Mouse (Mus musculus) hindbrain, embryonic 14.5 days (tissue): ENCODE measurements around the gene Cnbp. TPM values are rescaled to one million over a fixed set of nuclear protein-coding genes. Genes with fewer than 3 reads are reported as not detected.

Experiments used
- ATAC-seq: fragments of 200-750 bp; cut with Nextera tagmentation; 2 replicates; pipeline ENCODE4 v1.8.0; 2017; ENCODE audit warnings: moderate number of reproducible peaks, mild to moderate bottlenecking, moderate TSS enrichment, moderate library complexity; ENCODE audit not compliant: low FRiP score
- DNase-seq: peaks from one replicate; pipeline ENCODE4 v3.0.0-alpha.2; 2015; ENCODE audit warnings: low spot score
- H3K27ac ChIP-seq: fragments of 300-500 bp; sonication (generic); 2 replicates; pipeline ENCODE4 v1.5.1; 2014; ENCODE audit warnings: mild to moderate bottlenecking, moderate library complexity
- H3K27me3 ChIP-seq: fragments of 300-500 bp; sonication (generic); 2 replicates; pipeline ENCODE4 v1.6.1; 2014; ENCODE audit warnings: mild to moderate bottlenecking, low read length, mixed read lengths; ENCODE audit not compliant: control insufficient read depth, insufficient read depth
- H3K36me3 ChIP-seq: fragments of 300-500 bp; sonication (generic); replicated peaks from 2 replicates; pipeline ENCODE4 v1.6.1; 2014; ENCODE audit not compliant: control insufficient read depth, insufficient read depth
- H3K4me1 ChIP-seq: fragments of 300-500 bp; sonication (generic); replicated peaks from 2 replicates; pipeline ENCODE4 v1.6.1; 2014; ENCODE audit warnings: antibody characterized with exemption, low read length, mixed read lengths; ENCODE audit not compliant: control insufficient read depth, insufficient read depth
- H3K4me2 ChIP-seq: fragments of 300-500 bp; sonication (generic); replicated peaks from 2 replicates; pipeline ENCODE4 v1.6.1; 2014; ENCODE audit warnings: mild to moderate bottlenecking, moderate library complexity
- H3K4me3 ChIP-seq: fragments of 300-500 bp; sonication (generic); replicated peaks from 2 replicates; pipeline ENCODE4 v1.5.1; 2014; ENCODE audit warnings: mild to moderate bottlenecking, low read length
- H3K9ac ChIP-seq: fragments of 300-500 bp; sonication (generic); 2 replicates; pipeline ENCODE4 v1.6.1; 2014
- H3K9me3 ChIP-seq: fragments of 300-500 bp; sonication (generic); 2 replicates; pipeline ENCODE4 v1.6.1; 2016; ENCODE audit warnings: low read length; ENCODE audit not compliant: control insufficient read depth
- WGBS: fragments of 180-500 bp; shearing (Covaris S2); extraction: QIAGEN DNeasy Blood & Tissue Kit; methylation state at CpG from one replicate; pipeline ENCODE4 v1.1.7; 2014; 5-methylcytosine and 5-hydroxymethylcytosine counted together
- polyA plus RNA-seq: library from polyadenylated mRNA; unstranded; fragments of >200 nt; fragmentation: Nextera tagmentation; extraction: Ambion mirVana; gene quantifications from 2 replicates; pipeline ENCODE4 v1.2.1, GENCODE M21; 2014

The Cnbp gene
- polyA plus RNA-seq, 1 experiment from 2014 or later, result 555 TPM

- H3K4me2 ChIP-seq, result no peak overlapping the region
- H3K9me3 ChIP-seq, result no peaks in the 10 kb centered on the region
- no peak overlapping the region for H3K9ac ChIP-seq
- H3K27ac ChIP-seq, result no peak overlapping the region
- 86% methylated on average over 13 of the region's 13 CpGs for WGBS
- no peaks in the 10 kb centered on the region for H3K36me3 ChIP-seq
- DNase-seq, result no peak
- ATAC-seq, result no peak
- H3K4me3 ChIP-seq, result no peak overlapping the region
- H3K27me3 ChIP-seq, result no peaks in the 10 kb centered on the region
- no peaks in the 10 kb centered on the region for H3K4me1 ChIP-seq
Measured at GRCm38 (mm10) chr6:87876068-87876643, 25.2 kb upstream of the Cnbp start.

GRCm38 (mm10) chr6:87875562-87875961 is 24.7 kb upstream of the Cnbp start:
- H3K36me3 ChIP-seq, result no peaks in the 10 kb centered on the region
- H3K27ac ChIP-seq, result no peak overlapping the region
- WGBS, result 89% methylated on average over 7 of the region's 7 CpGs
- no peaks in the 10 kb centered on the region for H3K4me1 ChIP-seq
- no peaks in the 10 kb centered on the region for H3K27me3 ChIP-seq
- no peak overlapping the region for H3K9ac ChIP-seq
- no peaks in the 10 kb centered on the region for H3K9me3 ChIP-seq
- H3K4me3 ChIP-seq, result no peak overlapping the region
- ATAC-seq, result no peak
- DNase-seq, result no peak
- H3K4me2 ChIP-seq, result no peak overlapping the region

GRCm38 (mm10) chr6:87875083-87875482 is 24.2 kb upstream of the Cnbp start:
- no peak for DNase-seq
- H3K36me3 ChIP-seq, result no peaks in the 10 kb centered on the region
- no peaks in the 10 kb centered on the region for H3K27me3 ChIP-seq
- no peaks in the 10 kb centered on the region for H3K9me3 ChIP-seq
- no peaks in the 10 kb centered on the region for H3K4me1 ChIP-seq
- no peak overlapping the region for H3K27ac ChIP-seq
- H3K4me2 ChIP-seq, result no peak overlapping the region
- no peak overlapping the region for H3K4me3 ChIP-seq
- H3K9ac ChIP-seq, result no peak overlapping the region
- 83% methylated on average over 1 of the region's 1 CpGs for WGBS
- ATAC-seq, result no peak

GRCm38 (mm10) chr6:87873963-87874362 is 23.1 kb upstream of the Cnbp start:
- no peak for DNase-seq
- no peak overlapping the region for H3K27ac ChIP-seq
- H3K9ac ChIP-seq, result no peak overlapping the region
- no peak overlapping the region for H3K4me3 ChIP-seq
- 89% methylated on average over 2 of the region's 2 CpGs for WGBS
- H3K36me3 ChIP-seq, result no peaks in the 10 kb centered on the region
- H3K9me3 ChIP-seq, result no peaks in the 10 kb centered on the region
- H3K4me1 ChIP-seq, result no peaks in the 10 kb centered on the region
- no peak overlapping the region for H3K4me2 ChIP-seq
- no peaks in the 10 kb centered on the region for H3K27me3 ChIP-seq
- no peak for ATAC-seq

GRCm38 (mm10) chr6:87873104-87873503 is 22.2 kb upstream of the Cnbp start:
- Histone ChIP-seq H3K27me3 (no peaks in the 10 kb centered on the region), H3K36me3 (no peaks in the 10 kb centered on the region), H3K9ac (no peak overlapping the region), H3K27ac (no peak overlapping the region), H3K9me3 (no peaks in the 10 kb centered on the region), H3K4me2 (no peak overlapping the region), H3K4me1 (no peaks in the 10 kb centered on the region), H3K4me3 (no peak overlapping the region)
- DNase-seq (no peak), ATAC-seq (no peak)
- 41% methylated on average over 1 of the region's 1 CpGs for WGBS

GRCm38 (mm10) chr6:87871240-87871639 is 20.3 kb upstream of the Cnbp start:
- no peaks in the 10 kb centered on the region for H3K27me3 ChIP-seq
- ATAC-seq (no peak), DNase-seq (no peak)
- H3K27ac ChIP-seq, result no peak overlapping the region
- no peaks in the 10 kb centered on the region for H3K4me1 ChIP-seq
- 89% methylated on average over 7 of the region's 7 CpGs for WGBS
- H3K9ac ChIP-seq, result no peak overlapping the region
- H3K36me3 ChIP-seq, result no peaks in the 10 kb centered on the region
- no peak overlapping the region for H3K4me3 ChIP-seq
- H3K9me3 ChIP-seq, result no peaks in the 10 kb centered on the region
- H3K4me2 ChIP-seq, result no peak overlapping the region

- no peak overlapping the region for H3K27ac ChIP-seq
- ATAC-seq (no peak), DNase-seq (no peak)
- no peaks in the 10 kb centered on the region for H3K27me3 ChIP-seq
- H3K9me3 ChIP-seq, result no peaks in the 10 kb centered on the region
- H3K4me1 ChIP-seq, result no peaks in the 10 kb centered on the region
- H3K4me3 ChIP-seq, result no peak overlapping the region
- no peak overlapping the region for H3K9ac ChIP-seq
- 79% methylated on average over 1 of the region's 1 CpGs for WGBS
- H3K4me2 ChIP-seq, result no peak overlapping the region
- H3K36me3 ChIP-seq, result no peaks in the 10 kb centered on the region
Measured at GRCm38 (mm10) chr6:87870440-87870839, 19.5 kb upstream of the Cnbp start.

GRCm38 (mm10) chr6:87868871-87869506 is 18.1 kb upstream of the Cnbp start:
- ATAC-seq, result no peak

GRCm38 (mm10) chr6:87867256-87867655 is 16.4 kb upstream of the Cnbp start:
- Histone ChIP-seq H3K27ac (no peak overlapping the region), H3K36me3 (no peaks in the 10 kb centered on the region), H3K9ac (no peak overlapping the region), H3K9me3 (no peaks in the 10 kb centered on the region), H3K4me3 (no peak overlapping the region), H3K4me2 (no peak overlapping the region), H3K4me1 (no peaks in the 10 kb centered on the region), H3K27me3 (no peaks in the 10 kb centered on the region)
- ATAC-seq, result no peak
- no peak for DNase-seq
- WGBS, result 92% methylated on average over 2 of the region's 2 CpGs

More at GRCm38 (mm10) chr6:87868871-87869506, 18.1 kb upstream of the Cnbp start:
- DNase-seq, result no peak
- Histone ChIP-seq H3K4me1 (no peaks in the 10 kb centered on the region), H3K4me2 (no peak overlapping the region), H3K9ac (no peak overlapping the region), H3K27ac (no peak overlapping the region), H3K27me3 (no peaks in the 10 kb centered on the region), H3K4me3 (no peak overlapping the region), H3K36me3 (no peaks in the 10 kb centered on the region), H3K9me3 (no peaks in the 10 kb centered on the region)
- 83% methylated on average over 9 of the region's 9 CpGs for WGBS

GRCm38 (mm10) chr6:87866211-87866610 is 15.3 kb upstream of the Cnbp start:
- 87% methylated on average over 6 of the region's 6 CpGs for WGBS
- H3K4me2 ChIP-seq, result no peak overlapping the region
- DNase-seq, result no peak
- H3K4me3 ChIP-seq, result no peak overlapping the region
- H3K27ac ChIP-seq, result no peak overlapping the region
- H3K27me3 ChIP-seq, result no peaks in the 10 kb centered on the region
- no peak overlapping the region for H3K9ac ChIP-seq
- H3K36me3 ChIP-seq, result no peaks in the 10 kb centered on the region
- ATAC-seq, result no peak
- no peaks in the 10 kb centered on the region for H3K9me3 ChIP-seq
- no peaks in the 10 kb centered on the region for H3K4me1 ChIP-seq
